Mouse (Mus musculus) spleen, postnatal 14 days (tissue): ENCODE results near the gene Snrnp35.

ENCODE experiments used
- DNase-seq, 2 experiments: peaks; one replicate each; pipeline ENCODE4 v3.0.0; 2021 to 2022; ENCODE audit warnings: low spot score in 2 of 2

Snrnp35 gene

DNA sequence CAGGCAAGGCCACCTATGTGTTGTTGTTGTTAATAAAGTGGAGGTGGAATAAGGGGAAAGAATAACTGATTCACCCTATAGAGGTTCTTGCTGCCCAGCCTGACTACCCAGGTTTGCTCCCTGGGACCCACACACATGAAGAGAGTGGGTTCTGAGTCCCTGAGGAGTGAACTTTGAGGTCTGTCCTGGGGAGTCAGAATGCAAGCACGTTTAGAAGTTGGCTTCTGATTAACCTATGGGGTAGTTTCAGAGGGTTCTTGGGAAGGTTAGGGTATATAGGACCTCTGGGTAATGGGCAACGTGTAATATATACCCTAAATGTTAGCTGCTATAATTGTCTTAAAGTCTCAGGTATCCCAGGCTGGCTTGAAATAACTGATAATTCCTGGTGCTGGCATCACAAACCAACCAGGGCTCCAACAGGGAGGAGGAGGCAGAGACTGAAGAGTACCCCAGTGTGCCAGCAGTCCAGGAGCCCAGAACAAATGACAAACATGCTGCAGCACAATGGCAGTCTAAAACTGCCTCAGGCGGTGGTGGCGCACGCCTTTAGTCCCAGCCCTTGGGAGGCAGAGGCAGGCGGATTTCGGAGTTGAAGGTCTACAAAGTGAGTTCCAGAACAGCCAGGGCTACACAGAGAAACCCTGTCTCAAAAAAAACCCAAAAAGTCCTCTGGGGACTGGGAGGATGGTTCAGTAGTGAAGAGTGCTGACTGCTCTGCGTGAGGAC is 20.5 kb upstream of the Snrnp35 start:
- no peak for DNase-seq

DNA sequence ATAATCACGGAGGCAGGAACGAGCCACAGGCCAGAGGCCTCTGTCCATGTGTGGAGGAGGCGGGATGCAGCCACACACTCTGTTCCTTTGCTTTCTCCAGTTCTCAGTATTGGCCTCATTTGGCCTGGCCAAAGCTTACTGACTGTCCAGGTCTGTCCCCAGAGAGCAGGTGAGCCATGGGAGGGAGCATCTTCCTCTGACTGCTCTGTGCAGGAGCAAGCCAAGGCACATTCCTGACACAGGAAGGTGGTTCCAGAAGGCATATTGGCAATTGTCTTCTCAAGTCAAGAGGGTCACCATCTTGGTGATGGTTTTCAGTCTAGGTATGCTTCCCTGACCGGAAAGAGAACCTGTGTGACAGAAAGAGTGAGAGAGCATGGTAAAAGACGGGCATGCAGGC is 19.5 kb upstream of the Snrnp35 start:
- no peak for DNase-seq

- DNase-seq, result no peak
Measured at GRCm38 (mm10) chr5:124464905-124465304, 18.0 kb upstream of the Snrnp35 start.

DNA sequence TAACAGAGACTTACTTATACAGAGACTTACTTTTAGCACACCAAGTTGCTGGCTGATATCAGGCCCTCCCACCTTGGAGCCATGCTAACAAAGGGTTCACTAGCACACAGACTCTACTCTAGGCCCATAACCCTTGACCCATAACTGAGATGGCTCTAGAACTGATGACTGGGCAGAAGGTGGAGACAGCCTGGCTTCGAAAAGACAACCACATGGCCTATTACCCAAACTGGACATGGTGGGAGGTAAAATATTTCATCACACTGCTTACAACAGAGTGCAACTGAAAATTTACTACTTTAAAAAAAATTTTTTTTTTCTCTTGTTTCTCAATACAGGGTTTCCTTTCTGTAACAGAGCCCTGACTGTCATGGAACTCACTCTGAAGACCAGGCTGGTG is 15.2 kb upstream of the Snrnp35 start:
- DNase-seq, result no peak

GRCm38 (mm10) chr5:124468365-124468764 is 14.6 kb upstream of the Snrnp35 start:
- DNase-seq, result no peak

GRCm38 (mm10) chr5:124469486-124469885 is 13.4 kb upstream of the Snrnp35 start:
- no peak for DNase-seq

- no peak for DNase-seq
Measured at GRCm38 (mm10) chr5:124470591-124471171, 12.3 kb upstream of the Snrnp35 start.

DNA sequence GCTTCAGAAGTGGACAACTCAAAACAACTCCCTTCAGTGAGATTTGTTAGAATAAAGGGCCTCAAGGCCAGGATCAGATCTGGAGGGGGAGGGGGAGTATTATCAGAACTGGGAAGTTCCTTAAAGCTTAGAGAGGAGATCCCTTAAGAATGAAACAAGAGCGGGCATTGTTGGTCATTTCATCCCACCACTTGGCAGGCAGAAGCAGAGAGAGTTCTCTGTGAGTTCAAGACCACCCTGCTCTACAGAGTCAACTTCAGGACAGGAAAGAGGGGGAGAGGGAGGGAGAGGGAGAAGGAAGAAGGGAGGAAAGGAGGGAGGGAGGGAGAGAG is 4.1 kb upstream of the Snrnp35 start:
- no peak for DNase-seq

DNA sequence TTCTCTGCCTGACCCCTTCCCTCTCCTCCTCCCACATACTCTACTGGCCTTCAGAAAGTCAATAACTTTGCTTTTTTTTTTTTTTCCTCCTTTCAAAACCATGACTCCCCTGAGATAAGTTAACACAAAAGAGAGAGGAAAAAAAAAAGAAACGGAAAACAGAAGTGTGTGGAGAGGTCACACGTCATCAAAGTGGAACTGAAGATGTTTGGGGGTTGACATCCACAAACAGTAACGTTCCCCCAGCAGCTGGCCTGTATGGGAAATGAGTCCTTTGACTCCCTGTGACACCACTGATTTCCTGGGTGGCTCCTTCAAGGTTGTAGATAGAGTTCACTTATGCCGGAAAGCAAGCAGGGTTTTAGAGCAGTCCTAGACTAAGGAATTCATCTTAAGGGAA is 2.8 kb upstream of the Snrnp35 start:
- no peak for DNase-seq

GRCm38 (mm10) chr5:124481714-124482113 is 1.2 kb upstream of the Snrnp35 start:
- DNase-seq, result no peak

GRCm38 (mm10) chr5:124482436-124482965 is 433 bp upstream of the Snrnp35 start:
- DNase-seq, result no peak

DNA sequence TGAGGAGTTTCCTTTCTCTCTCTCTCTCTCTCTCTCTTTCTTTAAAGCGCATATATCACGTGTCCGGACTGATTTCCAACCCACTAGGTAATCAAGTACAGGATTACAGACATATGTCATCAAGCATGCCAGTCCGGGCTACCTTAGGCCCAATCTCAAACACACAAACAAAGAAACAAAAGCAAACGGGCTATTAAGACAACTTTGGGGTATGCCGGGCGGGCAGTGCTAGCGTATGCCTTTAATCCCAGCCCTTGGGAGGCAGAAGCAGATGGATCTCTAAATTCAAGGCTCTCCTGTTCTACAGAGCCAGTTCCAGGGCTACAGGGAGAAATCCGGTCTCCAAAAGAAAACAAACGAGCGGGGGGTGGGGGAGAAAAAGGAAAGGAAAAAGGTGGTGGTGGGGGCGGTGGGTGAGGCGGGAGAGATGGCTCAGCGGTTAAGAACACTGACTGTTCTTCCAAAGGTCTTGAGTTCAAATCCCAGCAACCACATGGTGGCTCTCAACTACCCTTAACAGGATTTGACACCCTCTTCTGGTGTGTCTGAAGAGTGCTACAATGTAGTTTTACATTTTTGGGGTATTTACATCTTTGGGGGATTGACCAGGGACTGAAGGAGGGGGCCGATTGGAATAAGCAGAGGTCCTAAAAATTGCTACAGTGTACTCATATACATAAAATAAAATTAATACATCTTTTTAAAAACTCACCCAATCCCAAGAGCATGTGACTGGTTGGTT is 892 bp downstream of the Snrnp35 start:
- no peak for DNase-seq

- no peak for DNase-seq
Measured at GRCm38 (mm10) chr5:124485654-124486053, 2.7 kb downstream of the Snrnp35 start.

DNA sequence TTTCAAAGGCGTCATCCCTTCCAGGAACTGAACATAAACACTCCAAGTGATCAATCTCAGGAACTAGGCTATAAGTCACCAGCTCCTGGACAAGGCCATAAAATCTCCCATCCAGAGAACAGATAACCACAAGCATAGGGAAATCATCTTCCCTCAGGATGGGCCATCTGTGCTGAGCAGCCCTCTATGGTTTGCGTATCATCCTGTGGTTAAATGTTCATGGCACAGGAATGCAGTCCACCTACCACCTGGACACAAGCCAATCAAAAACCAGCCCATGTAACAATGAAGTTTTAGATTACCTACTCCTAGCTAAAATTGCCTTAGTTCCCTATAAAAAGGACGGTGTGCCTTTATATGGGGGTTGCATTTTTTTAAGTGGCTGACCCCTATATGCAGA is 6.0 kb downstream of the Snrnp35 start:
- no peak for DNase-seq

DNA sequence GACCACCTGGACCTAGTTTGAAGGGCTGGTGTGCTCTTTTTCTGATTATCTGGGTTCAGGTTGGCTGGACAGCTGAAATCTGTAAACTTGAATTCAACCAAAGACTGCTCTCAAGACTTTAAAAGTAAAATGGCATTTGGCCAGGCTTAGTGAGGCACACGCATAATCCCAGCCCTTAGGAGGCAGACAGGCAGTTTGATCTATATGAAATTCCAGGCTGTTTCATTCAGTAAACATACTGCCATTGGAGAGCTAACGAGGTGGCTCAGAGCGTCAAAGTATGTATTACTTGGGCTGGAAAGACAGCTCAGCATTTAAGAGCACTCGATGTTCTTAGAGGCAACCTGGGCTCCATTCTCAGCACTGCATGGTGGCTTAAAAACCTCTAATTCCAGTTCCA is 8.8 kb downstream of the Snrnp35 start:
- no peak for DNase-seq

- no peak for DNase-seq
Measured at GRCm38 (mm10) chr5:124492618-124493017, 9.7 kb downstream of the Snrnp35 start.

- no peak for DNase-seq
Measured at GRCm38 (mm10) chr5:124493455-124493854, 10.5 kb downstream of the Snrnp35 start.

DNA sequence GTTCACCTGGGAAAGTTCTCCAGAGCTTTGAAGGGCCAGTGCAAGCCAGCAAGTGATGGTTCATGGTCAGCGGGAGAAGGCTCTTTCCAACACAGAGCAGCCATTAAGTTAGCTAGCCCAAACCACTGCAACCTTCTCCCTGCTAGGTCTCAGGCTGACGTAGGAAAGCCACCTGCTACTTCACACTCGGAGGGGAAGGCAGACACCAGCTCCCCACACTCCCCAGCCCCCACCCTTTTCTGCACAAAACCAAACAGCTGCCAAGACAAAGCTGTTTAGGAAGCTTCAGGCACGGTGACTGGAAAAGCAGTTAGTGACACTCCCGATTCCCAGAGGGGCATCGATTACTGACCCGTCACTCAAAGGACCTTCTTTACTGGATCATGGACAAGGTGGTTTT is 12.6 kb downstream of the Snrnp35 start:
- DNase-seq, result no peak

DNA sequence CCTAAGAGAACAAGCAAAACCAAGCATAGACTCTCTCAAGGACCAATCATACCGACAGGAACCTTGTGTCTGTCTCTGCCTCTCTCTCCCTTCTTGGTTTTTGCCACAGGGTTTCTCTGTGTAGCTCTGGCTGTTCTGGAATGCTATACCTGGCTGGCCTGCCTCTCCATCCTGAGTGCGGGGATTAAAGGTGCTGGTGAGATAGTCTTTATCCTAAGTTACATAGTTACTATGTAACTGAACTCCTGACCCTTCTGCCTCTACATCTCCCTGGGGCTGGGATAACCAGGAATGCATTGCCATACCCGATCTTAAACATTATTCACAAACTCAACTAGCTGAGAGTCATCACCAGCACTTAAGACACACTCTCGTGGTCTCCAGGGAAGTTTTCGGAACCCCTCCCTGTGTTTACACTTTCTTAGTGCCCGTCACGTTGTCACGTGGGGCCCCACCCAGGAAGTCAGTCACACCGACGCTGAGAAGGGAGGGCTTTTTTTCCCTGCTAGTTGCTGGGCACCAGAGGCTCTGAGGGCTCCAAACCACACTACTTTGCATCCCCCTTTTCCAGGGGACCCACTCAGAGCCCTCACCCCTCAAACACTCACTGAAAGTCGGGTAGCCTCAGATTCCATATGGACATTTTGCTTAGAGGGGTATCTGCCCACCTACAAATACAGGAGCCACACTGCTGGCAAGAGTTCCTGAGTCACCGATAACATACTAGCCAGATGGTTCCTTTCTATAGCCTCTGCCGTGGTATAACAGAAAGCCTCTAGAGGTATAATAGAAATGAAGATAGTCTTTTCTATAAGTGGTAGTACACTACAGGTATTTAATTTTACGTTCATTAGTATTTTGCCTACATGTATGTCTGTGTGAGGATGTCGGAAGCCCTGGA is 13.9 kb downstream of the Snrnp35 start:
- no peak for DNase-seq

DNA sequence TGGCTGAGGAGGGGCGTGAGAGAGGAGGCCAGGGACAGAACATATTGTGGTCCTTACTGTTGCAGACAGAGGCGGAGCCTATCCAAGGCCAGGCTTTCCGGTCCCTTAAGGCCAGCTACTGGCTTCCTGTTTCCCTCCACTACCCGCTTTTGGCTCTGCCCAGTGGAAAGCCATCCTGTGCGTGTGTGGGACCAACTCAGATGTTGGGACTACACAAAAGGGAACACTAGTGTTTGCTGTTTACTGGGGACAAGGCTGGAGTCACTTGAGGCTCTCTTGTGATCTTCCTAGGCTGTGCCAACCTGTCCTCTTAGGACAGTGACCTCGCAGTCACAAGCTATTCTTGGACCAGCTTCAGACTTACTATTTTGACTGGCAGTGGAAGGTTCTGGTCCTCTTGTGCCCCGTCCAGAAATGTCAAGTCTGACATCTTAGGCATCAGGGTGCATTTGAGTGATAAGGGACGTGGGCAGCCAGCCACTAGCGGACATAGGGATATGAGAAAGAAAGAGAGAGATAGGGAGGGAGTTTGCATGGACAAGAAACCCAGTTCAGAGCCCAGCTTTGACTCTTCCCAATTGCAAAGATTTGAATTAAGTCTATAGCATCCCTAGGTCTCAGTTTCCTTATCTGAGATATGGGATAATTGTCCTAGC is 15.4 kb downstream of the Snrnp35 start:
- DNase-seq, result no peak

DNA sequence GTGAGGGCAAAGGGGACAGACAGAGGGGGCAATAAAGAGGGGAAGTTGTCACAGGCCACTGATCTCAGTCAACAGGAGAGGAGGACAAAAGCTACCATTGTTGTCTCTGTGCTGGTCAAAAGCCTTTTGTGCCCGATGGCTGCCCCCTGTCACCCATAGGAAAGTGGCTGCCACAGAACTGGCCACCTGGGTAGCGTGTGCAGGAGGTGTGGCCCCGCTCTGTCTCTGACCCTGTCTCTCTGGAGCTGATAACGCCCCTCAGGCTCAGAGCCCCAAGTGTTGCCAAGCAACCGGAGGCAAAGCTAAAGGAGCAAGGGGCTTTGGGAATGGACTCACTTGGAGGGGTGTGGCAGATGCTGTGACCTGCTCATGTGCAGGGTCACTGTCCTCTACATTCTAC is 16.1 kb downstream of the Snrnp35 start:
- no peak for DNase-seq
